Mouse (Mus musculus) monocyte, adult 2 months (primary cell): ENCODE measurements around the gene Dtx4.

Experiments used
- DNase-seq, 2 experiments: peaks; one replicate each; pipeline ENCODE4 v3.0.0; 2022; ENCODE audit warnings: low spot score in 2 of 2, low read depth in 1 of 2

Dtx4 gene

DNA sequence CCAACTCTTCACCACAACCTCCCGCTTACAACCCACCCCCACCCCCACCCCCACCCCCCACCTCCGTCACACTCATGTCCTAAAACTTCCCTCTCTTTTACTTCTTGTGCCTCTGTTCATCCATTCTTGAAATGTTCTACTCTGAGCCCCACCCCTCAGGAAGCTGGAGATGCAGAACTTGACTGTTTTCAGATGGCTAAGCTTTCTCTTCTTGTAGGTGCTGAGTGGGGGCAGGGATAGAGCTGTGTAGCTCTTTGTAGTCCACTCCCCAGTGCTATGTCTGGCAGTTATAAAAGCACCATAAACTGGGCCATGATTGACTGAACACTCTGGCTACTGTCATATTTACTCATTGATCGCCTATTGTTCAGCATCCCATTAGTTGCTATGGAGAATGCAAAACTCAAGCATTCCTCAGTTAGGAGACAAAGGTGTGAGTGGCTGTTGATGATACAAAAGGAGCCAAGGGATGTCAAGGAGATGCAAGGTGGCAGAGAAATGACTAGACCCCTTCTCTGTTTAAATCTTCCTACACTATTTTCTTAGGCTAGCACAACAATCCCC is 6.2 kb downstream of the Dtx4 start:
- DNase-seq, result no peak

DNA sequence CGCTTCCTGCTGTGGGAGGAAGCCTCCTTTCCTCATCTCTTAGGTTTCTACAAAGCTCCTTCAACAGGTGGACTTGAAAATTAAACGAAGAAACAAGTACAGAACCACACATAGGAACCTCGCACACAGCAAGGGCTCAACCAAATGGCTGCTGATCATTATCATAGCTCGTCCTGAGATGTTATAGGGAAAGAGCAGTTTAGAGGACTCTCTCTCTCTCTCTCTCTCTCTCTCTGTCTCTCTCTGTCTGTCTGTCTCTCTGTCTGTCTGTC is 7.1 kb downstream of the Dtx4 start:
- DNase-seq, result no peak

DNA sequence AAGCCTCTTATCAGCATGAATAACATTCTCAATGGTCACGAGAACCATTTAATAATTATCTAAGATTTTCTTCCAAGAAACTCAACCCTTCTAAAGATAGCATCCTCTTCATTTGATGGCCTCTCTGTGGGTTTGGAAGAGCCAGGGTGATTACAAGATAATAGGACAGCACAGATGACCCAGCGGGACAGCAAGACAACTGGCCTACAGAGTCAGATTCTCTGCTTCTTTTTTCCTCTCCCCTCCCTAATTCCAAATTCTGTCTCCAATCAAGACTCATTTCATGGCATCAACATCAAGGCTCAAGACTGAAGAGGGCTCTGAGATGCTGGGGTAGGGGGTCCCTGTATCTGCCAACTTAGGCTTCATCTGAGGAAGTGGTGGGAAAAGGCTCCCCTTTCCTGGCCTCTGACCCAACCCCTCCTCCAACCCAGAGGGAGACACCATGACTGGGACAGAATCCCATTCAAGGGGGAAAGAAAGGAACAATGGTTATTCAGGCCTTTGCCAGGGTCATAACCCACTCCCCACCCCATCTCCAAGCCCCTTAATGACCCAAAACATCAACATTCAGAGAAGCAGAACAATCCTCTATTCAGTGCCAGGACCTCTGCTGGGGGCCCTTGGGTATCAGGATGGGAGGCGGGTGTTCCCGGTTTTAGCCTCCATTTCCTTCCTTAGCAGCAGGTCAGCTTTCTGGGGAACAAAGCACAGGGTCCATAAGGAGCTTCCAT is 7.6 kb downstream of the Dtx4 start:
- DNase-seq, result no peak

DNA sequence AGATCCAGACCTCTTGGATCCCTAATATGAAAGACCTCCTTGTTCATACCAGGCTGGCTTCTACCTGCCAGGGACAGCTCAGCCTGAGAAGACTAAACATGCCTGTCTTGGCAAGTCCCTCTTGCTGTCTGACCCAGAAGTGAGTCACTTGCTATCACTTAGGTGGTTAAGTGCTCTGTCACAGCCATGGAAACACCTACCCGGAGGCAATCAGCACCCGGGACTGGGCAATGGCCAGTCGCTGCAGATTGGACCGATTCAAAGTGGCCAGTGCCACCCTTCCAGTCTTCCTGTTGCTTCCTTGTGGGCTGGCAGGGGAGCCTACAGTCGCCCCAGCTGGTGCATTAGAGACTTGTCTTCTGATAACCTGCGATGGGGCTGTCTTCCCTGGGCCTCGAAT is 9.6 kb downstream of the Dtx4 start:
- no peak for DNase-seq

DNA sequence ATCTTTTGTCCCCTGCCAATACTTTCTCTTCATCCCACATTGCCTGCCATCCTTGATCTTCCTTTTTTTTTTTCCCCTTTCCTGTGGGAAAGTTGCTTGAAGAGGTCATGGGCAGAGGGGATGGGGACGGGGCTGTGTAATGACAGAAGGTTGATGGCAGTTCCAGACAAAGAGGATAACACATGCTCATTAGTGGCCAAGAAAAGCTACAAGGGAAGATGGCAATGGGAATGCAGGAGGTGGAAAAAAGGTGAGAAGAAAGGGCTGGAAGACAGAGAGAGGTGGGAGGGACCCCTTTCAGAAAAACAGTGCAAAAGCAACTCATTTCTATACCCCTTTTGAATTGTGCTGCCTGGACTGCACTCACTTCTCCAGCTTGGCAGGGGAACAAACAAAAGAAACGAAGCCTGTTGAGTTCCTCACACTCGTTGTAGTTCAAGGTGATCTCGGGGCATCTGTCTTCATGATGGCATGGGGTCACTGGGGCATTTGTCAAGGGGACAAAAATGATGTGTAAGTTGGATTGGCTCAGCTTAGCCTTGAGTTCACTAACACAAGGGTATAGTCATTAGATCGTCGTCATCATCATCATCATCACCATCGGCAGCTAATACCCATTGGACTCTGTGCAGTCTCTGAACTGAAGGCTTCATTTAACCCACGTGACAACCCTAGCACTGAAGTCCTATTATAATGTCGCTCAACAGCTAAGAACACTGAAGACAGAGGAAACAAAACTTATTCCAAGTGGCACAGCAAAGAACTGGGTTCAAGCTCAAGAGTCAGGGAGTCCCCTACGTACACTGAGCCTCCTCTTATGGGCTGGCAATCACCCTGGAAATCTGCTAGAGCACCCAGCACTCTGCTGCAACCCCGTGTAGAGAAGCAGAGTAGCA is 11.3 kb downstream of the Dtx4 start:
- no peak for DNase-seq

DNA sequence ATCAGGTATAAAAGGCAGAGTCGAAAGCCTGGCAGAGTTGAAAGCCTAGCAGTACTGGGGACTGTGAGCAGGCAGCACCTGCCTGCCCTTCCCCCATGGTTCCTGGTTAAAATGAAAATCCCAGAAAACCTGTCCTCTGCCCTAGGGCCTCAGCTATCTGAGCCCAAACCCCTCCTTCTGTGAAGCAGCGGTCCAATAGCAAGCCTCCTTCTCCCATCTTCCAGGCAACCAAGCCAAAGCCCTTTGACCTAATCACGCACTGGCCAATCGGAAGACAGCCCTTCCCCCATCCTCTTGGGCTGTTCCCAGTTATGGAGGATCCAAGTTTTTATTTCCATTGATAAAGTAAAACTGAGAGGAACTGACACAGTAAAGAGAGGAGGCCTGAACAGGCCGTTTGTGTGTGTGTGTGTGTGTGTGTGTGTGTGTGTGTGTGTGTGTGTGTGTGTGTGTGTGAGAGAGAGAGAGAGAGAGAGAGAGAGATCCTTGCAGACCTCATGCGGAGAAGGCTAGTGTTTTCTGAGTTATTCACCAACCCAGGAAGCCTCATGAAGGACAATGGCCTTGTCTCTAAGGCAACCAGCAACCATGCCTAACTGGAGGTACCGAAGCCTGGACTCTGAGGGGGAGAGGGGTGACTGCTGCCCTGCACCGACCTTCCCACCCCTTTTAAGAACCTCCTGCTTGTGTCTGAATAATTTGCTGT is 12.1 kb downstream of the Dtx4 start:
- DNase-seq, result no peak

DNA sequence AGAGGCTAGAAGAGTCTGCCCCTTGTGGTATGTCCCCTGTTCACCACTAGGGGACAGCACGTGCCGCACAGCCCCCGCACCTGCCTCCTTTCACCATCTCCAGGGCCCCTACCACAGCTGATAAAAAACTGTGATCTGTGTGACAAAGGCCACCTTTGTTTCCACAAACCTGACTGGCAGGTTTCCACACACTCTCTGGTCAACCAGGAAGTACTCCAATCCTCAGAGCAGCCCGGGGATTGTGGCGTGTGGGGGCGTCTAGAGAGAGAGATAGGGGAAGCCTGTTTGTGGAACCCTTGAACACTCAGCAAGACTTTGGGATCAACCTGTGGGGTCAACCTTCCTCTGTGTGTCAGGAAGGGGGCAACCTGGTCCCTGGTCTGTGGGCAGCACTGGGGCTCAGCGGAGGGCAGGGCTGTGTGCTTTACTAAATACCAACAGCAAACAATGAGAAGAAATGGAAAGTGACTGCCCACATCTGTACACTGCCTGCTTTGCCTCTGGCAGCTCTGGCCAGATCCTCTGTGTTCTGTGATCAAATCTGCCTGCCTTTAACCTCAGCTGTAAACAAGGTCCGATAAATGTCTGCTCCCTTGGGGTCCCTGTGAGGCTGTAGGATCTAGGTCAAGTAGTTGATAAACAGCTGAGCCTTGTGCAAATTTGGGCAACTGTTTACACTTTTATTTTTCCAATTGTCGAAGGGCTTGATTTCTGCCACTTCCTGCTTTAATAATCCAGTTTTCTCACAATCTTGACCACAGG is 12.9 kb downstream of the Dtx4 start:
- no peak for DNase-seq

DNA sequence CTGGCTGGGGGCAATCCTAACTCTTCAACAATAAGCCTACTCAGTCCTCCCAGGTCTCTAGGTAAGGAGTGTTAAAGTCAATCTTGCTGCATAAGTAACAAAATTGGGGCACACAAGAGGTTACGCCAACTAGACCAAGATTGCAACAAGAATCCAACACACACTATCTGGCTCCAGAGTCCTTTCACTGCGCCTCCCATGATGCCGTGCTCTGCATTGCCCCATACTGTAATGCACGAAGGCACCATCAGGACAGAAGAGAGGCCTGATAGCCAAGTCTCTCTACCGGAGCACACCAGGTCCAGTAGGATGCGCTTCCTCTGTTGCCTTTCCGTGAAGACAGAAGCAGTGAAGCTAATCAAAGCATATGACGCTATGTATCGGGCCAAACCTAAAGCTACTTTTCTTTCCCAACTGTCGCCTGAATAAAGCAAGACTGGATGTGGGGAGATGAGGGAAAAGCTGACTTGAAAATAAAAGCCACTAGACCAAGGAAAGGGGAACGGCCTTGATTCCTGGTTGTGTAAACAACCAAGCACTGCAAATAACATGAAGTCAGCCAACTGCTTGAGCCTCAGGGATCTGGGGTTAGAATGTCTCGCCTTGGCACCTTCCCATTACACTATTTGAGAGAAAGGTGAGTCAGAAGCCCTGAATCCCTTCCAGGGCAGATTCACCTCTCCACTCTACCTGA is 13.6 kb downstream of the Dtx4 start:
- no peak for DNase-seq

DNA sequence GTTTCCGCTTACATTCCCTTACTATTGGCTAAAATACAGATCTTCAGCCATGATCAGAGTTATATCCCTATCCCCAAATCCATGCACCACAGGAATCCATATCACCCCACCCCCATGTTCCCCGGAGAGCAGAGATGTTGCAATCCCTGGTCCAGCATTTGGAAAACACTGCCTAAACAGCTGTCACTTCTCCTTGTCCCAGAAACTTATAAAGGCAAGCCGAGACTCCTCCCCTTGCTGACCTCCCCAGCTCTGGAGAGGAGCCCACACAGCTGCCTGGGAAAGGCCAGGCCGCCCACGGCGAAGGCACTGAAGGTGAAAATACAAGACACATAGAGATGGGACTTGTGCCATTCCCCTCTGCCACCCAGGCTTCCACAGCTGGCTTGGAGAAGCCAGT is 14.4 kb downstream of the Dtx4 start:
- no peak for DNase-seq

DNA sequence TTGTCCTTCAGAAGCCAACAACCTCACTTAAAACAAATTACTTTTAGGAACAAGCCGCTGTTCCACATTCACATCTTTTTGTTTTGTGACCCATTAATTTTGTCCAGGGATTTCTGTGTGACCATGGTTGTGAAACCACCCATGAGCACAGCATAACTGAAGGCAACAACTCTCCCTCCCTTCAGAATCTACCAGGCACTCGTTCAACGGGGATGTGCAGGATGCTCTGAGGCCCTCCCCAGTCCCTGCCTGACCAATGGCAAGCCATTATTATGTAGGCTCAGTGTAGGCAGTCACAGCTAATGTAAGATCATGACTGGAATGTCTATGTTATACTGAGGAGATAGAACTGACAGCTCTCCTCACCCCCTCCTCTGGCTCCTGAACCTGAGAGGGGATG is 15.6 kb downstream of the Dtx4 start:
- DNase-seq, result no peak

DNA sequence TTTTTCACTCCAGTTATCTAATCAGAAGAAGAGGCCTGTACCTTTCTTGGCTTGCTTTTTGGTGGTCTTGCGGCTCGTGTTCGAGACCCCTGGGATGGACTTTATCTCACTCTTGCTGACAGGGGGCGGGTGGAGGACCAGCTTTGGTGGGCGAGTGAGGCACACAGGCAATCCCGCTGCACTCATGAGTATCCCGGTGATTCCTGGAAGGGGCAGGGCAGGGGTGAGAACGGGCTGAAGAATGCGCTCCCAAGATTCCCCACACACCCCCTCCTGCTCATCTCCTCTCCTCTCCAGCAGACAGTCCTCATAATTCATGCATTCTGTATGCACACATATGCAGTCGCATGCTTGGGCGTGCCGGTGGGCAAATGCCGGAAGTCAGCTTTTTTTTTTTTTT is 16.0 kb downstream of the Dtx4 start:
- no peak for DNase-seq

DNA sequence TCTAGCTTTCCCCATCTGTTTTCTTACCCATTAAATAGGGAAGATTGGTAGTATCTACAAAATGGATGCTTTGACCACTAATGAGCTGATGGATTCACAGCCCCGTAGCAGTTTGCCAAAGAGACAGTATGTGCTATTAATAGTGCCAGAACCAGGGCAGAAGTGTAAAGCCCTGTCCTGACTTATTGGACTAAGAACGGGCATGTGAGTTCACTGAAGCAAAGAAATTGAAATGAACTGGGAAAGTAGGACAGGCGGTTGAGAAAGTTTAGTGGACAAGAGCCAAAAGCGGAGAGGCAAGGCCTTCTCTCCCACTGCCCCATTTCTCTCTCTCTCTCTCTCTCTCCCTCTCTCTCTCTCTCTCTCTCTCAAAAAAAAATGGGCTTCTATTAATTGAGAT is 17.0 kb downstream of the Dtx4 start:
- DNase-seq, result no peak

DNA sequence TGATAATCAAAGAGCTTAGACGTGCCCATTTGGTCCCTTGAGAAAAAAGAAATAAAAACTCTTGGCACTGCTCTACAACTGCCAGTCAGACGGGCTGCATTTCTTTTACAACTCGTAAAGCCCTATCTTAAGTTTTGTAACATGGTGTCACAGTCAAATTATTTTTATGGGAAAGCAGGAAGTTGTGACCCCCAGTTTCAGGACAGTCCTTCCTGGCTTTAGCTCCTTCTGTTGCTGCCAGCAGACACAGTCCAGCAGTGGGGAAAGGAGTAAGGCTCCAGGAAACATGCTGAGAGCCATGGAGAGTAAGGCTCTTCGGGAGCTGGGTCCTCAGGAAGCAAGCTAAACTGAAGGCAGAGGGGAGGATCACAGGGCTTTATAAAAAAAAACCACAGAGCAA is 17.5 kb downstream of the Dtx4 start:
- no peak for DNase-seq

DNA sequence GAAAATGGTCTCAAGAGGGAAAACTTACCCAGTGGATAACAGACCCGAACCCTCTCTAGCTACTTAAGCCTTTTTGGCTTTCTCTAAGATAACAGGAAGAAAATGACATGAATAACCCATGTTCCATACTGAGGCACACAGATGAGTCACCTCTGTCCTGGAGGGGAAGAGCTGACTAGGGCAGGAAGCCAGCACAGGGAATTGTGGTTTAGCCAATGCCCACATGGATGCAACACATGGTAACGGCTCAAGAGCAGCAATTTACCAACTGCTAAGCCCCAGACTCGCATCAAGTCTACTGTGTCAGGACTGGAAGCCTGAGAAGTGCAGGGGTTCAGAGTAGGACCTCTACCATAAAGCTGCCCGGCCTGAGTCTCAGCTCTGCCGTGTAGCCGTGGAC is 22.9 kb downstream of the Dtx4 start:
- DNase-seq, result no peak

DNA sequence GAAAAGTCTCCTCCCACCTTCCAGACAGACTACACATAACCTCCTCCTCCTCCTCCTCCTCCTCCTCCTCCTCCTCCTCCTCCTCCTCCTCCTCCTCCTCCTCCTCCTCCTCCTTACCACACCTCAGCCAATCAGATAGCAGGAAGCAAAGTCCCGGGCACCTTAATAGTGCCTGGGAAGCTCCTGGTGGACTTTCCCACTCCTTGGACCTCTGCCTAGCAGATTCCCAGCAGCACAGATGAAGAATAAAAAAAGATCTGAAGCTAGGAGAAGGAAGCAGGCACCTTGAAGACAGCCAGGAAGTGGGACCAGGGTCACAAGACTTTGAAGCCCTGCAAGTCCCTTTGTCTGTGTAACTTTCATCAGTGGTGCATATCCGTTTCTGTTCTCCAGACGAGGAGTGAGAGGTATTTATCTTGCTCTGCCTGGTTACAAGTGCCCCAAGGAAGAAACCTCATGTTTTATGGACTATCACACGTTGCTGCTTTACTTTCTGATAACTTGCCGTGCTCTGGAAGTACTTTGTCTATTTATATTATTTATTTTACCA is 24.5 kb downstream of the Dtx4 start:
- no peak for DNase-seq

DNA sequence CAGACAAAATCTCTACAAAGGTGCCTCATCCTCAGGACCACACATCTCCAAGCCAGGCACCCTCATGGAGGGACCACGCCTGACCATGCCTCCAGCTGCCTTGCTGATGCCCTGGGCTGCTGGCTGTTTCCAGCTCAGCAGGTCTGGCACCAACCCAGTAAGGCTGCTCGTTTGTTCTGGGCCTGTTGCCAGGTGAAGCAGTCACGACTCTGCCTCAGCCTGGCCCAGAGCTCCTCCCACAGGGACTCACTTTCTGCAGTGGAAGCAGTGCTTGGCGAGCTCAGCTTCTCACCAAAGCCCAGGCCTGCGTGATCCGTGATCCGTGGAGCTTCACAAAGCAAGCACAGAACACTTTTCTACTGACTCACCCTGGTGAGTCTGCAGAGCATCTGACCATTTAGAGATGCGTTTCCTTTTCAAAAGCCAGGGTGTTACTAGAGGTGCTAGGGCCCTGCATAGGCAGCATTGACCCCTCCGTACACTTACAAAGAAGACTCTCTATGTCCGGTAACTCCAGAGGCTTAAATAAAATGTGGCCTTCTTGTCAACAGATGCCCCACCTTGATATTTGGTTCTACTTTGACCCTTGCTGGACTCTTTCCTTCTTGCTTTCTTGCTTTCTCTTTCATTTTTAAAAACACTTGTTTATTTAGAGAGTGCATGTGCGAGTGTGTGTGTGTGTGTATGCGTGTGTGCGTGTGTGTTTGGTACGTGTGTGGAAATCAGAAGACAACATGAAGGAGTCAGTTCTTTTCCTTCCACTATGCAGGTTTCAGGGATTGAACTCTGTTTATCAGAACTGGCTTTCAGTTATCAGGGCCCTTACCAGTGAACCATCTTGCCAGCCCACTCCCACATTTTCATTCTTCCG is 25.6 kb downstream of the Dtx4 start:
- DNase-seq, result no peak

DNA sequence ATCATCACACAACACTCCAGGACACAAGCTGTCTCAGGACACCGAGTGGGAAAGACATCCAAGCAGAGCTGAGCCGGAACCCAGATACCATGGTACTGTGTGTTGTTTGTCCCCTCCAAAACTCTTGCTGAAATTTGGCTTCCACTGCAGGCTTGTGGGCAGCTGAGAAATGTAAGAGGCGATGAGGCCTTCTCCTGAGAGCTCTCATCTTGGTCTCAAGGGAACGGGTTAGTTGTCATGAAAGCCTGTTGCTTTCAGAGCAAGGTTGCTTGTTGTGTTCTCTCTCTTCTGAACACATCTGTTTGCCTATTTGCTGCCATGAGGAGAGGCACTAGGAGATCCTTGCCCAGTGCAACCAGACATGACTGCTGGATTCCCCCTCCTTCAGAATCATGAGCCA is 27.3 kb downstream of the Dtx4 start:
- no peak for DNase-seq

DNA sequence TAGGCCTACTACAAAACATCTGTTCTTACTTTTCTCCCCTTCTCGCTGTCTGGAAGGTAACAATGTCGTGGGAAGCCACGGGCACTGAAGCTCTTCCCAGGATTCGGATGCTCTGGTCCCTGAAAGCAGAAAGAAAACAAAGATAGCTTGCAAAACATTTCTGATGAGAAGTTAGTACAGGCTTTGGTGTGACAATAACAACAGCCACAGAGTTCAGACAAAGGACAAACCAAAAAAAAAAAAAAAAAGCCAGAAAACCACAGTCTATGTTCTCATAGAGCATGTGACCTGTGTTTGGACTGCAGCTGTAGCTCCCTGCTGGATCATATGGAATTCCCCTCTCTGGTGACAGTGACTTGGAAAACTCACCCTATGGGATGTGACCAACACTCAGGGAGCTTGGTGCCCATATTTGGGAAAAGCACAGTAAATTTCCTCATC is 28.0 kb downstream of the Dtx4 start:
- DNase-seq, result no peak

DNA sequence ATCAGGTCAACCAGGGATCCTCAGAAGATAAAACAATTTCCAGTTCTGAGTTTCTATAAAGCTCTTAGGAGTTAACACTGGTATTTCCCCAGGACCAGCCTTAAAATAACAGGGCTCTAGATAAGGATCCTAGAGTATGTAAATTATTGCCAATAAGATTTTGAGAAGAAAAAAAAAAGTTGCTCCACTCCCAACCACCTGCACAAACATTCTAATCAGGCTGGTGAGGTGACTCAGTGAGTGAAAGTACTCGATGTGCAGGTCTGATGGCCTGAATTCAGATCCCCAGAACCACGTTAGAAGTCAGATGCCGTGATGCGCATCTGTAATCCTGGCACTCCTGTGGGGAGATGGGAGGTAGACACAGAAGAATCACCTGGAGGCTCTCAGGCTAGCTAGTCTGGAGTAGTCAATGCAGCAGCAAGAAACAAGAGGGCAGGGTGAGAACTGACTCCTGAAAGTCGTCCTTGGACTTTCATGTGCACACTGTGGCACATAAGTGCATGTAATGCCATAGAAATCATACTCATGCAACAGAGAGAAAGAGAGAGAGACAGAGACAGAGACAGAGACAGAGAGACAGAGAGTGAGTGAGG is 28.8 kb downstream of the Dtx4 start:
- DNase-seq, result no peak
